Mouse (Mus musculus) stomach, embryonic 16.5 days (tissue): Measurements from ENCODE around the gene Cfap57. TPM values are rescaled to one million over a fixed set of nuclear protein-coding genes. Genes with fewer than 3 reads are reported as not detected.

Experiments used
- ATAC-seq: fragments of 200-750 bp; cut with Nextera tagmentation; 2 replicates; pipeline ENCODE4 v1.8.0; 2017; ENCODE audit warnings: moderate number of reproducible peaks, moderate TSS enrichment; ENCODE audit not compliant: insufficient read depth, low FRiP score
- H3K27ac ChIP-seq: fragments of 300-500 bp; sonication (generic); 2 replicates; pipeline ENCODE4 v1.5.1; 2014; ENCODE audit warnings: low read length
- H3K27me3 ChIP-seq: fragments of 300-500 bp; sonication (generic); 2 replicates; pipeline ENCODE4 v1.6.1; 2014; ENCODE audit warnings: low read length, control low read depth, mixed read lengths; ENCODE audit not compliant: control insufficient read depth, insufficient read depth
- H3K36me3 ChIP-seq: fragments of 300-500 bp; sonication (generic); 2 replicates; pipeline ENCODE4 v1.6.1; 2014; ENCODE audit warnings: low read length; ENCODE audit not compliant: control insufficient read depth, insufficient read depth
- H3K4me1 ChIP-seq: fragments of 300-500 bp; sonication (generic); 2 replicates; pipeline ENCODE4 v1.6.1; 2014; ENCODE audit warnings: low read length, control low read depth, mixed read lengths; ENCODE audit not compliant: control insufficient read depth, insufficient read depth
- H3K4me2 ChIP-seq: fragments of 300-500 bp; sonication (generic); 2 replicates; pipeline ENCODE4 v1.6.1; 2014; ENCODE audit warnings: low read depth, low read length, mixed read lengths
- H3K4me3 ChIP-seq: fragments of 300-500 bp; sonication (generic); replicated peaks from 2 replicates; pipeline ENCODE4 v1.5.1; 2014; ENCODE audit warnings: mild to moderate bottlenecking, low read length
- H3K9ac ChIP-seq: fragments of 300-500 bp; sonication (generic); 2 replicates; pipeline ENCODE4 v1.6.1; 2014; ENCODE audit warnings: low read length
- H3K9me3 ChIP-seq: fragments of 300-500 bp; sonication (generic); replicated peaks from 2 replicates; pipeline ENCODE4 v1.6.1; 2016; ENCODE audit warnings: low read length, control low read depth; ENCODE audit not compliant: control insufficient read depth
- WGBS: fragments of 180-500 bp; shearing (Covaris S2); extraction: QIAGEN DNeasy Blood & Tissue Kit; methylation state at CpG from one replicate; pipeline ENCODE4 v1.1.7; 2014; 5-methylcytosine and 5-hydroxymethylcytosine counted together
- polyA plus RNA-seq: library from polyadenylated mRNA; unstranded; fragments of >200 nt; fragmentation: Nextera tagmentation; extraction: Ambion mirVana; gene quantifications from 2 replicates; pipeline ENCODE4 v1.2.1, GENCODE M21; 2015

Gene Cfap57
- polyA plus RNA-seq, 1 experiment from 2014 or later = 0.25 TPM

GRCm38 (mm10) chr4:118544441-118545127, 76.0 kb downstream of the Cfap57 start:
- no peak for ATAC-seq
- no peaks in the 10 kb centered on the region for H3K4me1 ChIP-seq
- H3K4me3 ChIP-seq = peak overlapping the region; percentile 39
- H3K4me2 ChIP-seq = peak overlapping the region; percentile 50
- H3K27ac ChIP-seq = peak overlapping the region; percentile 91
- WGBS = 54% methylated on average over 14 of the region's 14 CpGs
- peak overlapping the region; percentile 3 for H3K9ac ChIP-seq
- no peaks in the 10 kb centered on the region for H3K27me3 ChIP-seq
- H3K36me3 ChIP-seq = no peaks in the 10 kb centered on the region
- H3K9me3 ChIP-seq = no peaks in the 10 kb centered on the region

GRCm38 (mm10) chr4:118543592-118544260, 76.9 kb downstream of the Cfap57 start, which contains the start of gene Tmem125:
Gene Tmem125, minus strand, starts transcription at chr4:118544044.
- Histone ChIP-seq H3K9ac (peak within 1 kb of the TSS; percentile 55), H3K4me2 (peak within 1 kb of the TSS; percentile 50), H3K4me1 (no peaks in the 10 kb centered on the region), H3K9me3 (no peaks in the 10 kb centered on the region), H3K4me3 (peak within 1 kb of the TSS; percentile 39), H3K27ac (peak within 1 kb of the TSS; percentile 91), H3K27me3 (no peaks in the 10 kb centered on the region), H3K36me3 (no peaks in the 10 kb centered on the region)
- WGBS = 1% methylated on average over 24 of the region's 24 CpGs
- peak; percentile 95 for ATAC-seq

- H3K27ac ChIP-seq = peak overlapping the region; percentile 91
- H3K4me1 ChIP-seq = no peaks in the 10 kb centered on the region
- peak overlapping the region; percentile 50 for H3K4me2 ChIP-seq
- H3K36me3 ChIP-seq = no peaks in the 10 kb centered on the region
- peak overlapping the region; percentile 39 for H3K4me3 ChIP-seq
- H3K9me3 ChIP-seq = no peaks in the 10 kb centered on the region
- ATAC-seq = peak; percentile 54; the same call in 1 of the 2 replicates
- WGBS = 12% methylated on average over 13 of the region's 13 CpGs
- no peaks in the 10 kb centered on the region for H3K27me3 ChIP-seq
- H3K9ac ChIP-seq = peak overlapping the region; percentile 55
Observed at GRCm38 (mm10) chr4:118543158-118543530, 77.4 kb downstream of the Cfap57 start.

GRCm38 (mm10) chr4:118542510-118543157, 77.9 kb downstream of the Cfap57 start:
- Histone ChIP-seq H3K4me3 (peak overlapping the region; percentile 39), H3K9ac (peak overlapping the region; percentile 49), H3K4me1 (no peaks in the 10 kb centered on the region; the same call in 1 of the 2 replicates), H3K36me3 (no peaks in the 10 kb centered on the region), H3K27me3 (no peaks in the 10 kb centered on the region), H3K9me3 (no peaks in the 10 kb centered on the region), H3K4me2 (peak overlapping the region; percentile 50), H3K27ac (peak overlapping the region; percentile 91)
- no peak for ATAC-seq
- WGBS = 41% methylated on average over 9 of the region's 9 CpGs

- 40% methylated on average over 10 of the region's 10 CpGs for WGBS
Observed at GRCm38 (mm10) chr4:118539904-118540303, 80.7 kb downstream of the Cfap57 start.

GRCm38 (mm10) chr4:118537801-118538200, 82.8 kb downstream of the Cfap57 start:
- Histone ChIP-seq H3K4me2 (no peak overlapping the region), H3K27ac (no peak overlapping the region), H3K4me1 (no peaks in the 10 kb centered on the region; the same call in 1 of the 2 replicates), H3K9me3 (no peaks in the 10 kb centered on the region), H3K27me3 (no peaks in the 10 kb centered on the region), H3K9ac (no peak overlapping the region), H3K4me3 (no peak overlapping the region), H3K36me3 (no peaks in the 10 kb centered on the region)
- ATAC-seq = no peak
- 24% methylated on average over 6 of the region's 6 CpGs for WGBS

More at GRCm38 (mm10) chr4:118539904-118540303, 80.7 kb downstream of the Cfap57 start:
- Histone ChIP-seq H3K4me2 (no peak overlapping the region), H3K27ac (no peak overlapping the region), H3K4me3 (no peak overlapping the region), H3K9ac (no peak overlapping the region), H3K4me1 (no peaks in the 10 kb centered on the region; the same call in 1 of the 2 replicates), H3K27me3 (no peaks in the 10 kb centered on the region), H3K9me3 (no peaks in the 10 kb centered on the region), H3K36me3 (no peaks in the 10 kb centered on the region)
- ATAC-seq = no peak

GRCm38 (mm10) chr4:118535610-118536009, 85.0 kb downstream of the Cfap57 start:
- H3K9ac ChIP-seq = no peak overlapping the region
- ATAC-seq = no peak
- H3K27ac ChIP-seq = no peak overlapping the region
- no peak overlapping the region for H3K4me2 ChIP-seq
- H3K9me3 ChIP-seq = no peaks in the 10 kb centered on the region
- no peaks in the 10 kb centered on the region; the same call in 1 of the 2 replicates for H3K4me1 ChIP-seq
- no peaks in the 10 kb centered on the region for H3K36me3 ChIP-seq
- no peak overlapping the region for H3K4me3 ChIP-seq
- 83% methylated on average over 6 of the region's 6 CpGs for whole genome bisulfite sequencing
- H3K27me3 ChIP-seq = no peaks in the 10 kb centered on the region

- 68% methylated on average over 7 of the region's 7 CpGs for WGBS
Observed at GRCm38 (mm10) chr4:118533605-118534004, 87.0 kb downstream of the Cfap57 start.

GRCm38 (mm10) chr4:118533156-118533555, 87.4 kb downstream of the Cfap57 start:
- Histone ChIP-seq H3K27ac (no peak overlapping the region), H3K36me3 (no peaks in the 10 kb centered on the region), H3K4me3 (no peak overlapping the region), H3K9me3 (no peaks in the 10 kb centered on the region), H3K27me3 (no peaks in the 10 kb centered on the region), H3K9ac (no peak overlapping the region), H3K4me2 (no peak overlapping the region), H3K4me1 (no peaks in the 10 kb centered on the region; the same call in 1 of the 2 replicates)
- no peak for ATAC-seq
- WGBS = 60% methylated on average over 3 of the region's 4 CpGs

More at GRCm38 (mm10) chr4:118533605-118534004, 87.0 kb downstream of the Cfap57 start:
- no peaks in the 10 kb centered on the region for H3K9me3 ChIP-seq
- H3K27me3 ChIP-seq = no peaks in the 10 kb centered on the region
- no peak overlapping the region for H3K27ac ChIP-seq
- H3K9ac ChIP-seq = no peak overlapping the region
- H3K36me3 ChIP-seq = no peaks in the 10 kb centered on the region
- H3K4me2 ChIP-seq = no peak overlapping the region
- H3K4me3 ChIP-seq = no peak overlapping the region
- ATAC-seq = no peak
- no peaks in the 10 kb centered on the region; the same call in 1 of the 2 replicates for H3K4me1 ChIP-seq
